Mouse (Mus musculus): ENCODE measurements around the gene Dcaf10. TPM values are rescaled to one million over a fixed set of nuclear protein-coding genes. Genes with fewer than 3 reads are reported as not detected.

The Dcaf10 gene
- polyA plus RNA-seq, 1 experiment: not detected

DNA sequence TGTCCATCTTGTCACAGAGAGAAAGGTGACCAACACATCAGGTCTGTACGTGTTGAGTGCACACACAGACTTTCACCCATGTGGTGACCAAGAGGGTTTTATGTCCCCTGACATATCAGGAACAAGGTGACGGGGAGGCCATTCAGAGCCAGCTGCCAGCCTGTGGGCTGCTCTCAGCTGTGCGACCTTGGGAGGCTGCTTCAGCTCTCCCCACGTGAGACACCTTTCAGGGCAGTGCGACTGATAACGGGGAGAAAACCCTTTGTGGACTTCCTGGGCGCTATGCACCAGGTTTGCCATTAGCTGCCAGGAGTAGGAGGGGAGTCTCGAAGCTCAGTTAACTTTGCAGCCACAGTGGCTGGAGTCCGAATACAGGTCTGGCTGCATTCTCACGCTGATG, 80.7 kb downstream of the Dcaf10 start:
- WGBS: 92% methylated on average over 10 of the region's 10 CpGs
- TF ChIP-seq CTCF (IDR thresholded peaks at IDR 0.05; ENCODE audit: insufficient read depth, low read depth, low read length) (no peak), POLR2A (IDR thresholded peaks at IDR 0.05; ENCODE audit: insufficient read depth, low read depth, low read length) (no peak)
- Histone ChIP-seq H3K4me3 (ENCODE audit: insufficient read depth, low read depth, low read length) (no peak overlapping the region), H3K27ac (ENCODE audit: insufficient read depth, low read depth, low read length) (no peak overlapping the region), H3K4me1 (ENCODE audit: control insufficient read depth, insufficient read depth, low read length) (peaks cover 22% of the 10 kb centered on the region)

DNA sequence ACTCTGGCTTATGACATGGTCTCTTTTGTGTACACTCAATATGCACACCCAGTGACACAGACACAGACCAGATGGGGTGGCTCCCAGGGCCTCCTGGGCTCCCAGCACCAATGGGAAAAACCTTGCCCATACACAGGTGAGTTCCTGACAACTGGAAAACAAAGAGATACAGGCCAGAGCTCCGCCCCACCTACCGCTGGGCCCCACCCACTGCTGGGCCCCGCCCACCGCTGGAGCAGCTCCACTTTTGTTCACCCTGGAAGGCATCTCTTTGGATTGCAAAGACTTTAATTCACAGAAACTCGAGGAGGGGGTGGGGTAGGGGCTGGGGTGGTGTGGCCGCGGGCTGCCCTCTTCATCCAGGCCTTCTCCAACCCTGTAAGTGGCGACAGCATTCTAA, 81.5 kb downstream of the Dcaf10 start:
- TF ChIP-seq POLR2A (IDR thresholded peaks at IDR 0.05; ENCODE audit: insufficient read depth, low read depth, low read length) (no peak), CTCF (IDR thresholded peaks at IDR 0.05; ENCODE audit: insufficient read depth, low read depth, low read length) (no peak)
- H3K27ac ChIP-seq (ENCODE audit: insufficient read depth, low read depth, low read length): no peak overlapping the region
- no peak overlapping the region for H3K4me3 ChIP-seq (ENCODE audit: insufficient read depth, low read depth, low read length)
- 37% methylated on average over 8 of the region's 8 CpGs for WGBS
- H3K4me1 ChIP-seq (ENCODE audit: control insufficient read depth, insufficient read depth, low read length): peaks cover 21% of the 10 kb centered on the region

DNA sequence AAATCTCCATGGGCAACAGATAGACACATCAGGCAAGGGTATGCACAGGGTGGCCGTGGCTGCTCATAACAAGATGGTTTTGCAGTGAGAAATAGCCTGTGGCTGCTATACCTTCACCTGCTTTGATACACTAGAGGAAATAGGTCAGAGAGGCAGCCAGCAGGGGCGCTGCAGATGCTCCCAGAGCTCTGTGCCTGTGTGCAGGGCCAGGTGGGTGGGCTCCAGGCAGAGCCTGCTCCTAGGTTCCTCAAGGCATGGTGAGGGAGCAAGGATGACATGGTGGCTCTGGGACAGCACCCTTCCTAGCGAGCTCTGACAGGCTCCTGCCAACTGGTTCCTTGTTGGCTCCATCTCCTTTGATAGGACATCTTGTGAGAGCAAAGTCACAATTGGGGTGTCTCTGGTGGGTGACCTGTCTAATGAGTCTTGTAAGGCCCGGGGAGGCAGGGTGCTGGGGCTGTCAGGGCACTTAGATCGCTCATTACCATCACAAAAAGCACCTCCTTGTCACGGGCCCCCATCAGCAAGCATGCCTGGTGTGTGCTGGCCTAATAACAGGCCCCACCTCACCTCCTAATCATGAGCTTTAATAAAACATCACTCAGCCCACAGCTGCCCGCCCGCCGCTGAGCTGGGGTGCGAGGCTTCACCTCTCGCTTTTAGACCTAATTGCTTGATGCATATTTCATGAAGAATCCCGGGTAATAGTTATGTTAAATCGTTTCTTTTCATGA, 85.0 kb downstream of the Dcaf10 start:
- Histone ChIP-seq H3K4me1 (ENCODE audit: control insufficient read depth, insufficient read depth, low read length) (peaks cover 23% of the 10 kb centered on the region), H3K4me3 (ENCODE audit: insufficient read depth, low read depth, low read length) (no peak overlapping the region), H3K27ac (ENCODE audit: insufficient read depth, low read depth, low read length) (no peak overlapping the region)
- 50% methylated on average over 13 of the region's 13 CpGs for WGBS
- TF ChIP-seq CTCF (IDR thresholded peaks at IDR 0.05; ENCODE audit: insufficient read depth, low read depth, low read length) (0 out of 2 replicates have a peak, but pooled peaks have one; percentile 8), POLR2A (IDR thresholded peaks at IDR 0.05; ENCODE audit: insufficient read depth, low read depth, low read length) (no peak)

Other genes starting within 250 kb of the Dcaf10 start
- gene Tomm5, start 234.0 kb upstream of the Dcaf10 start, polyA plus RNA-seq (2012; ENCODE audit: insufficient read depth, insufficient read length, low replicate concordance, missing spikeins): not detected in 2 replicates
- gene Frmpd1, start 157.2 kb upstream of the Dcaf10 start, polyA plus RNA-seq (2012; ENCODE audit: insufficient read depth, insufficient read length, low replicate concordance, missing spikeins): not detected in 2 replicates
- gene Trmt10b, start 45.0 kb upstream of the Dcaf10 start, polyA plus RNA-seq (2012; ENCODE audit: insufficient read depth, insufficient read length, low replicate concordance, missing spikeins): not detected in 2 replicates
- gene Exosc3, start 631 bp downstream of the Dcaf10 start, polyA plus RNA-seq (2012; ENCODE audit: insufficient read depth, insufficient read length, low replicate concordance, missing spikeins): not detected in 2 replicates
- 138 TPM in 1 of 2 replicates, not detected in the other for gene Slc25a51, start 66.7 kb downstream of the Dcaf10 start, polyA plus RNA-seq (2012; ENCODE audit: insufficient read depth, insufficient read length, low replicate concordance, missing spikeins)
- gene Shb, start 190.4 kb downstream of the Dcaf10 start, polyA plus RNA-seq (2012; ENCODE audit: insufficient read depth, insufficient read length, low replicate concordance, missing spikeins): not detected in 2 replicates